Mouse (Mus musculus): ENCODE data around the gene Ctnnb1.

DNA sequence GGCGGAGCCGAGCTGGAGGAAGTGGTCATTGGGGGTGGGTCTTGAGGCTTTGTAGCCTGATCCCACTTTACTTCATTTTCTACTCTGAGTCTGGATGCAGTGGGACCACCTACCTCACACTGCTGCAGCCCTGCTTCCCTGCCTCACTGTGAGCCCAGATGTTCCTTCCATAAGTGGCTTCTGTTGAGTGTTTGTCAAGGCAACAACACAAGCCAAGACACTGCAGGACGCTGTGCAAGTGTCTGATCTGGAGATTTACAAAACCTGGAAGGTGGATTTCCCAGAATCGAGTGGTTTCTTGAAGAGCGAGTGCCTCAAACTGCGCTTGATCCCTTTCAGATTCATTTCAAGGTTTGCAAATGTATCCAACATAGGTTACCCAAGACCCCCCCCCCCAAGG, 20.6 kb upstream of the Ctnnb1 start:
- no peak for TF ChIP-seq FLI1 (IDR thresholded peaks at IDR 0.05; ENCODE audit: low read length)
- no peak for TF ChIP-seq GATA1 (IDR thresholded peaks at IDR 0.05; ENCODE audit: borderline replicate concordance, low read length)

Data from megakaryocyte, embryonic 14.5 days (primary cell).